In the genomic region with DNA sequence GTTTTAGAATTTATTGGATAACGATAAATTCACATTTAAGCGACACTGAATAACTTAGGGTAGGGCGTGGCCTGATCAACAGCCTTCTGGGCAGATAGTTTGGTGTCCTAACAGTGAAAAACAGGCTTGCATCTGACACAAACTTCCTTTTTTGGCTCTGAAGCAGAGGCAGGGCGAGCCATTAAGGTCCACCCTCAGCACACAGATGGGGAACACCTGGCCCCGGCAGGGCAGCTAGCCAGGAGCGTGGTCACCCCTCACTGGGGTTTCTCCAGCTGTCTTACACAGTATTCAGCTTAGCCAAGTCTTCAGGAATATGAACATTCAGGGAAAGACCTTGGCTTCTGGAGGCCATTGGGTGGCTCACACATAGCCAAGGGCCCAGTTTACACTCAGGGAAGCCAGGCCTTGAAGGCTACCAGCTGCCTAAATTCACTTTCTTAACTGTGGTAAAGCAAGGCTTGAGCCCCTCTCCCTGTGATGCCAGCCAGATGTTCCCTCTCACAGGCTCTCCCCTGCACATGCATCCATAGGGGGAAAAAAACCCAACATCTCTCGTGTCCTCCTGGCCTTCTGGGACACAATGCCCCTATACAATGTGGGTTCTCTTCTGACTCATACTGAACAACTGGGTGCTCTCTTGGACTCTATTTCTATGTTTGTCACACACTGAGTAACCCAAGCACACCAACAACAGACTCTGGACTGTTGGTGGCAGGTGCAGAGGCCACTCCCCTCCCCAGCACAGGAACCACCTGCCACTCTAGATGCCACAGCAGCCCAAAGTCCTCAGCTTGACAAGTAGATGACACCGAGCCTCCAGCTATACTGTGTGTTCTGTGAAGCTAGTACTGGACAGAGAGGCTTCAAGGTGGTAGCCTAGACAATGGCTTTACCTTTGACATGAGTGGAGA, we compare ENCODE assay signal across 8 mouse cellular contexts. TPM values are rescaled to one million over a fixed set of nuclear protein-coding genes. Genes with fewer than 3 reads are reported as not detected.
DNase-seq lines count a peak whose midpoint lies in the region; ATAC-seq and TF ChIP-seq lines count a peak whose summit lies in the region.

No protein-coding gene starts in this region.

- TF ChIP-seq CTCF in embryonic fibroblast, embryonic 13.5 days (IDR thresholded peaks at IDR 0.05; ENCODE audit: borderline replicate concordance, insufficient read depth, low read length): no peak
- TF ChIP-seq CTCF in intestine, postnatal 0 days (IDR thresholded peaks at IDR 0.05; ENCODE audit: low read depth): no peak

- no peak for TF ChIP-seq POLR2A in embryonic fibroblast, embryonic 13.5 days (IDR thresholded peaks at IDR 0.05; ENCODE audit: low read depth, low read length)

- no peak overlapping the region for H3K4me3 ChIP-seq in embryonic fibroblast, embryonic 13.5 days (ENCODE audit: insufficient read depth, low read length)
- H3K4me3 ChIP-seq in intestine, postnatal 0 days (ENCODE audit: low read depth, low read length): no peak overlapping the region
- H3K4me3 ChIP-seq in forebrain, embryonic 16.5 days (replicated peaks; ENCODE audit: low read length): no peak overlapping the region

- peaks cover 48% of the 10 kb centered on the region for H3K4me1 ChIP-seq in embryonic fibroblast, embryonic 13.5 days (ENCODE audit: control insufficient read depth, insufficient read depth, low read length)
- H3K4me1 ChIP-seq in intestine, postnatal 0 days (replicated peaks; ENCODE audit: control insufficient read depth, insufficient read depth, low read length): peaks cover 11% of the 10 kb centered on the region; the same call in 1 of the 2 replicates
- 0 out of 2 replicates have a peak, but pooled peaks cover 3% of the 10 kb centered on the region for H3K4me1 ChIP-seq in forebrain, embryonic 16.5 days (replicated peaks; ENCODE audit: control insufficient read depth, insufficient read depth, low read length)

- no peak overlapping the region for H3K9ac ChIP-seq in intestine, postnatal 0 days (ENCODE audit: low read depth, low read length)
- no peak overlapping the region for H3K9ac ChIP-seq in forebrain, embryonic 16.5 days (replicated peaks; ENCODE audit: low read depth, low read length)

- no peaks in the 10 kb centered on the region for H3K9me3 ChIP-seq in intestine, postnatal 0 days (ENCODE audit: control insufficient read depth)
- no peaks in the 10 kb centered on the region for H3K9me3 ChIP-seq in forebrain, embryonic 16.5 days (ENCODE audit: control insufficient read depth, low read length)

- H3K27ac ChIP-seq in embryonic fibroblast, embryonic 13.5 days (ENCODE audit: insufficient read depth, low read length): peak overlapping the region; percentile 48
- H3K27ac ChIP-seq in intestine, postnatal 0 days (ENCODE audit: low read depth, low read length): peak overlapping the region; percentile 85
- no peak overlapping the region for H3K27ac ChIP-seq in forebrain, embryonic 16.5 days (ENCODE audit: low read length)

- H3K36me3 ChIP-seq in intestine, postnatal 0 days (ENCODE audit: control insufficient read depth, insufficient read depth): no peaks in the 10 kb centered on the region
- H3K36me3 ChIP-seq in forebrain, embryonic 16.5 days (ENCODE audit: control insufficient read depth, insufficient read depth): no peaks in the 10 kb centered on the region

- intact Hi-C loops in left cerebral cortex, postnatal 25 days (cut with DNase I): no loop called here

- H3K4me2 ChIP-seq in intestine, postnatal 0 days (replicated peaks; ENCODE audit: low read depth): no peak overlapping the region
- no peak overlapping the region for H3K4me2 ChIP-seq in forebrain, embryonic 16.5 days (ENCODE audit: low read length)

- 35% methylated on average over 8 of the region's 8 CpGs for WGBS in intestine, postnatal 0 days
- 90% methylated on average over 8 of the region's 8 CpGs for WGBS in forebrain, embryonic 16.5 days

- peak; percentile 87 for ATAC-seq in intestine, postnatal 0 days
- ATAC-seq in forebrain, embryonic 16.5 days: no peak

- no peaks in the 10 kb centered on the region for H3K27me3 ChIP-seq in intestine, postnatal 0 days (replicated peaks; ENCODE audit: control insufficient read depth, insufficient read depth, low read length)
- no peaks in the 10 kb centered on the region for H3K27me3 ChIP-seq in forebrain, embryonic 16.5 days (replicated peaks; ENCODE audit: control insufficient read depth, insufficient read depth, low read length)

- DNase-seq in MN1 (ENCODE audit: low spot score): peak; percentile 10
- peak; percentile 52 for DNase-seq in skeletal muscle tissue, adult 2 months (ENCODE audit: low read depth, low spot score)
- DNase-seq in right cerebral cortex, postnatal 14 days: no peak
- no peak for DNase-seq in left cerebral cortex, postnatal 25 days (ENCODE audit: low spot score in 2 of 2)
- DNase-seq in cerebellum, adult 9-11 months: no peak

RNA-seq across cellular contexts. Expression of a gene that starts 20.2 kb away (rescaled TPM):
- 57.1 and 67.1 TPM in 2 replicates for polyA plus RNA-seq in embryonic fibroblast, embryonic 13.5 days (2011; ENCODE audit: insufficient read length, low read depth, missing spikeins)
- 3.5 and 3.7 TPM in 2 replicates for polyA plus RNA-seq in intestine, postnatal 0 days (2015; fragmentation: Nextera tagmentation; extraction: Ambion mirVana)
- 10 to 100 TPM; 39.2 to 43.8 TPM for total RNA-seq in left cerebral cortex, postnatal 25 days (2021)
- 5.5 and 7.0 TPM in 2 replicates for polyA plus RNA-seq in forebrain, embryonic 16.5 days (2015; fragmentation: Nextera tagmentation; extraction: Ambion mirVana)

Comparison
In these comparisons a context has a peak if more than half of its experiments do, and no peak if none do; other contexts are left out.
1. DNase-seq: peak in MN1 (single experiment) and skeletal muscle tissue, adult 2 months (single experiment); none in right cerebral cortex, postnatal 14 days (single experiment), left cerebral cortex, postnatal 25 days (0 of 2) and cerebellum, adult 9-11 months (single experiment).